Mouse (Mus musculus) stomach, postnatal 0 days (tissue): ENCODE data around the gene Psma7.

ENCODE experiments used
- CTCF ChIP-seq: IDR thresholded peaks from 2 replicates; pipeline ENCODE4 v1.5.1; 2016; ENCODE audit warnings: antibody characterized with exemption, low read depth, mild to moderate bottlenecking, moderate library complexity
- EP300 ChIP-seq: optimal IDR thresholded peaks from 2 replicates; pipeline ENCODE3; 2016; ENCODE audit warnings: antibody characterized with exemption

- no peak for TF ChIP-seq CTCF
- TF ChIP-seq EP300: no peak
These were observed 19.5 kb downstream of the Psma7 start for GRCm38 (mm10) chr2:180022751-180023150.
